Mouse (Mus musculus) limb, embryonic 13.5 days (tissue): ENCODE results near the gene Olfr744. TPM values are rescaled to one million over a fixed set of nuclear protein-coding genes. Genes with fewer than 3 reads are reported as not detected.
"Not testable (repeated sequence)": the region's sequence is repeated elsewhere in the genome, so short reads cannot be mapped to it uniquely, and the experiment has no call there.

ENCODE experiments used
- ATAC-seq: fragments of 200-750 bp; cut with Nextera tagmentation; 2 replicates; pipeline ENCODE4 v1.8.0; 2017; ENCODE audit warnings: low read depth, moderate number of reproducible peaks, moderate TSS enrichment; ENCODE audit not compliant: low FRiP score
- H3K27ac ChIP-seq: fragments of 300-500 bp; sonication (generic); 2 replicates; pipeline ENCODE4 v1.5.1; 2015; ENCODE audit warnings: inconsistent platforms, mild to moderate bottlenecking, moderate library complexity
- H3K27me3 ChIP-seq: fragments of 300-500 bp; sonication (generic); 2 replicates; pipeline ENCODE4 v1.6.1; 2015; ENCODE audit warnings: mild to moderate bottlenecking, inconsistent platforms
- H3K36me3 ChIP-seq: fragments of 300-500 bp; sonication (generic); 2 replicates; pipeline ENCODE4 v1.6.1; 2015; ENCODE audit warnings: inconsistent platforms, mild to moderate bottlenecking, moderate library complexity
- H3K4me1 ChIP-seq: fragments of 300-500 bp; sonication (generic); 2 replicates; pipeline ENCODE4 v1.6.1; 2015; ENCODE audit warnings: inconsistent platforms
- H3K4me2 ChIP-seq: fragments of 300-500 bp; sonication (generic); replicated peaks from 2 replicates; pipeline ENCODE4 v1.6.1; 2015; ENCODE audit warnings: inconsistent platforms, mild to moderate bottlenecking, moderate library complexity
- H3K4me3 ChIP-seq: fragments of 300-500 bp; sonication (generic); 2 replicates; pipeline ENCODE4 v1.5.1; 2015; ENCODE audit warnings: moderate library complexity, mild to moderate bottlenecking, inconsistent platforms
- H3K9ac ChIP-seq: fragments of 300-500 bp; sonication (generic); 2 replicates; pipeline ENCODE4 v1.6.1; 2015; ENCODE audit warnings: mild to moderate bottlenecking, inconsistent platforms
- H3K9me3 ChIP-seq: fragments of 300-500 bp; sonication (generic); 2 replicates; pipeline ENCODE4 v1.6.1; 2016; ENCODE audit warnings: inconsistent platforms
- WGBS: fragments of 180-500 bp; shearing (Covaris S2); methylation state at CpG from one replicate; pipeline ENCODE4 v1.1.7; 2015; 5-methylcytosine and 5-hydroxymethylcytosine counted together
- polyA plus RNA-seq: library from polyadenylated mRNA; unstranded; fragments of >200 nt; fragmentation: Nextera tagmentation; extraction: Ambion mirVana; gene quantifications from 2 replicates; pipeline ENCODE4 v1.2.1, GENCODE M21; 2015

Olfr744 gene
- polyA plus RNA-seq = not detected in 2 replicates

GRCm38 (mm10) chr14:50614579-50614978, at the start of gene Olfr744:
TSS of gene Olfr744 (plus strand) at chr14:50614879.
- Histone ChIP-seq H3K36me3 (no peaks in the 10 kb centered on the region), H3K4me2 (no peak within 1 kb of the TSS), H3K9ac (no peak within 1 kb of the TSS), H3K9me3 (0 out of 2 replicates have a peak, but pooled peaks cover 5% of the 10 kb centered on the region), H3K4me3 (no peak within 1 kb of the TSS), H3K27me3 (no peaks in the 10 kb centered on the region), H3K4me1 (no peaks in the 10 kb centered on the region), H3K27ac (no peak within 1 kb of the TSS)
- ATAC-seq = no peak
- 88% methylated on average over 2 of the region's 2 CpGs for WGBS

- not testable (repeated sequence) for ATAC-seq, H3K4me1 ChIP-seq, H3K9ac ChIP-seq, H3K4me2 ChIP-seq, H3K36me3 ChIP-seq, H3K27me3 ChIP-seq, H3K9me3 ChIP-seq, H3K27ac ChIP-seq, H3K4me3 ChIP-seq
- 84% methylated on average over 1 of the region's 1 CpGs for WGBS
Observed at GRCm38 (mm10) chr14:50573056-50573455, 41.6 kb upstream of the Olfr744 start.

GRCm38 (mm10) chr14:50639088-50639487, 24.4 kb downstream of the Olfr744 start, which contains the start of gene Olfr745:
TSS of gene Olfr745 (plus strand) at chr14:50639388.
- 74% methylated on average over 2 of the region's 2 CpGs for WGBS
- H3K4me2 ChIP-seq = no peak within 1 kb of the TSS
- no peaks in the 10 kb centered on the region for H3K4me1 ChIP-seq
- no peak for ATAC-seq
- H3K27me3 ChIP-seq = no peaks in the 10 kb centered on the region
- H3K27ac ChIP-seq = no peak within 1 kb of the TSS
- H3K36me3 ChIP-seq = no peaks in the 10 kb centered on the region
- 0 out of 2 replicates have a peak, but pooled peaks cover 5% of the 10 kb centered on the region for H3K9me3 ChIP-seq
- H3K4me3 ChIP-seq = no peak within 1 kb of the TSS
- H3K9ac ChIP-seq = no peak within 1 kb of the TSS

GRCm38 (mm10) chr14:50646783-50647182, 32.1 kb downstream of the Olfr744 start, which contains the start of gene Olfr746:
TSS of gene Olfr746 (plus strand) at chr14:50647083.
- no peaks in the 10 kb centered on the region for H3K9me3 ChIP-seq
- H3K4me2 ChIP-seq = no peak within 1 kb of the TSS
- H3K36me3 ChIP-seq = no peaks in the 10 kb centered on the region
- no peak within 1 kb of the TSS for H3K9ac ChIP-seq
- no peak within 1 kb of the TSS for H3K27ac ChIP-seq
- ATAC-seq = no peak
- H3K4me3 ChIP-seq = no peak within 1 kb of the TSS
- no peaks in the 10 kb centered on the region for H3K4me1 ChIP-seq
- H3K27me3 ChIP-seq = no peaks in the 10 kb centered on the region

Other genes with a start within 250 kb of the Olfr744 start
- not detected in 2 replicates for gene Olfr736, start 233.7 kb upstream of the Olfr744 start, polyA plus RNA-seq
- gene Olfr738, start 207.3 kb upstream of the Olfr744 start, polyA plus RNA-seq = not detected in 2 replicates
- not detected in 2 replicates for gene Olfr739, start 196.3 kb upstream of the Olfr744 start, polyA plus RNA-seq
- gene Olfr740, start 169.3 kb upstream of the Olfr744 start, polyA plus RNA-seq = not detected in 2 replicates
- gene Olfr741, start 142.1 kb upstream of the Olfr744 start, polyA plus RNA-seq = not detected in 2 replicates
- not detected in 2 replicates for gene Olfr742, start 111.3 kb upstream of the Olfr744 start, polyA plus RNA-seq
- gene Olfr743, start 93.0 kb upstream of the Olfr744 start, polyA plus RNA-seq = not detected in 2 replicates
- gene Olfr745, start 24.5 kb downstream of the Olfr744 start, polyA plus RNA-seq = not detected in 2 replicates
- gene Olfr746, start 32.2 kb downstream of the Olfr744 start, polyA plus RNA-seq = not detected in 2 replicates
- gene Olfr747, start 78.3 kb downstream of the Olfr744 start, polyA plus RNA-seq = not detected in 2 replicates
- gene Olfr748, start 92.5 kb downstream of the Olfr744 start, polyA plus RNA-seq = not detected in 2 replicates
- not detected in 2 replicates for gene Olfr749, start 130.2 kb downstream of the Olfr744 start, polyA plus RNA-seq
- 87.1 and 88.5 TPM in 2 replicates for gene Ttc5, start 170.6 kb downstream of the Olfr744 start, polyA plus RNA-seq
- gene Ccnb1ip1, start 192.9 kb downstream of the Olfr744 start, polyA plus RNA-seq = not detected in 2 replicates
- 67.9 and 69.9 TPM in 2 replicates for gene Parp2, start 193.0 kb downstream of the Olfr744 start, polyA plus RNA-seq